Mouse (Mus musculus) heart, postnatal 0 days (tissue): ENCODE data around the gene Anks1b.

ENCODE experiments used
- CTCF ChIP-seq: IDR thresholded peaks from 2 replicates; pipeline ENCODE4 v1.5.1; 2016; ENCODE audit warnings: antibody characterized with exemption, control low read depth, low read depth
- EP300 ChIP-seq: IDR thresholded peaks from 2 replicates; pipeline ENCODE4 v1.6.1; 2016; ENCODE audit warnings: antibody characterized with exemption, low read depth

DNA sequence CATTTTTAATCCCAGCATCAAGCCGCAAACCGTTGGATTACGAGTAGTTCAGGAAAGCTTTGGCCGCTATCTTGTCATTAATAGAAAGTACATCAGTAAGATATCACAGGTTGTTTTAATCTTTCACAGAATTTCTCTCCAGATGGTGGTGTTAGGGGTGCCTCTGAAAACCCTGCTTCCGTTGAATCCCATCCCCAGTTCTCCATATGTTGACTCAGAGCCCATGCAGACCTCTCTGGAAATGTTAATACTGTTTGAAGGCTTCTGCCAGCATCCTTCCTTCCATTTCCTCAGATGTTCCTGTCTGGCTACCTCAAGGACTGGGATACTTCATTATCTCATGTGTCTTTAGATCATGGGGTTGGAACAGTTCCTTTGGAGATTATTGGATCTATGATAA is 940.0 kb downstream of the Anks1b start:
- TF ChIP-seq CTCF (no peak), EP300 (no peak)
